ENCODE assay signal across 25 mouse cellular contexts in genomic region chr12:5252569-5252968, GRCm38 (mm10).
DNase-seq lines count a peak whose midpoint lies in the region; ATAC-seq and TF ChIP-seq lines count a peak whose summit lies in the region.
"Had no signal": no experiment of that assay in that cellular context is flagged by ENCODE, and none has a peak within 500 bp of the region (broad histone marks: within the 10 kb centered on the region; RNA-seq: fewer than 3 reads in every experiment).

No protein-coding gene starts in this region.

- 68% methylated on average over 2 of the region's 2 CpGs for WGBS in hindbrain, embryonic 12.5 days
- 66% methylated on average over 2 of the region's 2 CpGs for WGBS in hindbrain, postnatal 0 days
- 69% methylated on average over 2 of the region's 2 CpGs for WGBS in stomach, embryonic 15.5 days
- 84% methylated on average over 2 of the region's 2 CpGs for WGBS in stomach, postnatal 0 days
- 67% methylated on average over 2 of the region's 2 CpGs for WGBS in hindbrain, embryonic 15.5 days

- ATAC-seq in hindbrain, embryonic 12.5 days (ENCODE audit: low FRiP score): no peak
- no peak for ATAC-seq in hindbrain, postnatal 0 days
- no peak for ATAC-seq in stomach, embryonic 15.5 days (ENCODE audit: insufficient read depth, low FRiP score, low read depth)
- ATAC-seq in stomach, postnatal 0 days (ENCODE audit: low FRiP score, low TSS enrichment): no peak
- no peak for ATAC-seq in hindbrain, embryonic 15.5 days (ENCODE audit: low FRiP score, low read depth)
- ATAC-seq: inflammation-experienced regulatory T-cells, adult 6 months had no signal

- no peaks in the 10 kb centered on the region for H3K36me3 ChIP-seq in hindbrain, embryonic 12.5 days
- H3K36me3 ChIP-seq in hindbrain, postnatal 0 days (ENCODE audit: insufficient read depth, low read length): no peaks in the 10 kb centered on the region
- H3K36me3 ChIP-seq in stomach, embryonic 15.5 days: no peaks in the 10 kb centered on the region
- H3K36me3 ChIP-seq in stomach, postnatal 0 days (ENCODE audit: control insufficient read depth, insufficient read depth, low read length): no peaks in the 10 kb centered on the region
- no peaks in the 10 kb centered on the region for H3K36me3 ChIP-seq in hindbrain, embryonic 15.5 days
- H3K36me3 ChIP-seq: embryonic facial prominence, embryonic 15.5 days; heart, embryonic 13.5 days; limb, embryonic 10.5 days; liver, embryonic 15.5 days had no signal

- no peak overlapping the region for H3K9ac ChIP-seq in hindbrain, embryonic 12.5 days
- H3K9ac ChIP-seq in hindbrain, postnatal 0 days (replicated peaks; ENCODE audit: low read length): no peak overlapping the region
- H3K9ac ChIP-seq in stomach, embryonic 15.5 days: no peak overlapping the region
- H3K9ac ChIP-seq in stomach, postnatal 0 days (ENCODE audit: low read length): no peak overlapping the region
- H3K9ac ChIP-seq in hindbrain, embryonic 15.5 days: no peak overlapping the region
- H3K9ac ChIP-seq: embryonic facial prominence, embryonic 15.5 days; heart, embryonic 13.5 days; liver, embryonic 15.5 days had no signal

- TF ChIP-seq CTCF in hindbrain, postnatal 0 days (IDR thresholded peaks at IDR 0.05; ENCODE audit: low read depth): no peak
- TF ChIP-seq CTCF in stomach, postnatal 0 days (IDR thresholded peaks at IDR 0.05; ENCODE audit: low read depth): no peak

- H3K27ac ChIP-seq in hindbrain, embryonic 12.5 days: 0 out of 2 replicates have a peak overlapping the region, but pooled peaks have one; percentile 52
- no peak overlapping the region for H3K27ac ChIP-seq in hindbrain, postnatal 0 days
- H3K27ac ChIP-seq in stomach, embryonic 15.5 days: peak overlapping the region; percentile 78; the same call in 1 of the 2 replicates
- no peak overlapping the region for H3K27ac ChIP-seq in stomach, postnatal 0 days (replicated peaks)
- peak overlapping the region; percentile 72; the same call in 1 of the 2 replicates for H3K27ac ChIP-seq in hindbrain, embryonic 15.5 days (replicated peaks)
- H3K27ac ChIP-seq: embryonic facial prominence, embryonic 15.5 days; heart, embryonic 13.5 days; liver, embryonic 15.5 days had no signal

- TF ChIP-seq EP300 in stomach, postnatal 0 days (optimal IDR thresholded peaks at IDR 0.05): no peak

- no peaks in the 10 kb centered on the region for H3K9me3 ChIP-seq in hindbrain, embryonic 12.5 days (replicated peaks)
- H3K9me3 ChIP-seq in hindbrain, postnatal 0 days (ENCODE audit: low read length): no peaks in the 10 kb centered on the region
- no peaks in the 10 kb centered on the region for H3K9me3 ChIP-seq in stomach, embryonic 15.5 days
- no peaks in the 10 kb centered on the region for H3K9me3 ChIP-seq in stomach, postnatal 0 days (ENCODE audit: control insufficient read depth, low read length)
- H3K9me3 ChIP-seq in hindbrain, embryonic 15.5 days: no peaks in the 10 kb centered on the region
- H3K9me3 ChIP-seq: embryonic facial prominence, embryonic 15.5 days; heart, embryonic 13.5 days; limb, embryonic 10.5 days; liver, embryonic 15.5 days had no signal

- no peaks in the 10 kb centered on the region for H3K27me3 ChIP-seq in hindbrain, embryonic 12.5 days
- H3K27me3 ChIP-seq in hindbrain, postnatal 0 days (ENCODE audit: insufficient read depth, low read length): no peaks in the 10 kb centered on the region
- no peaks in the 10 kb centered on the region for H3K27me3 ChIP-seq in stomach, embryonic 15.5 days (replicated peaks)
- no peaks in the 10 kb centered on the region for H3K27me3 ChIP-seq in stomach, postnatal 0 days (ENCODE audit: control insufficient read depth, insufficient read depth, low read length)
- H3K27me3 ChIP-seq in hindbrain, embryonic 15.5 days: no peaks in the 10 kb centered on the region
- H3K27me3 ChIP-seq: embryonic facial prominence, embryonic 15.5 days; heart, embryonic 13.5 days; liver, embryonic 15.5 days had no signal

- no peak for DNase-seq in hindbrain, postnatal 0 days (ENCODE audit: low spot score)
- no peak for DNase-seq in stomach, postnatal 0 days (ENCODE audit: low spot score)
- no peak for DNase-seq in frontal cortex, postnatal 25 days (ENCODE audit: low spot score in 2 of 2)
- DNase-seq in embryo, embryonic 10 days (ENCODE audit: low spot score): no peak
- DNase-seq: adrenal gland, postnatal 10 days; cerebellum, adult 8-10 months; cerebellum, postnatal 36 days; gastrocnemius, postnatal 25 days; heart, adult 18-20 months; heart, postnatal 14 days; kidney, adult 18-20 months; kidney, postnatal 4 days; liver; lung, postnatal 4 days; right cerebral cortex, postnatal 4 days; thymus, adult 18-20 months; thymus, postnatal 36 days had no signal

- no peak overlapping the region for H3K4me3 ChIP-seq in hindbrain, embryonic 12.5 days
- H3K4me3 ChIP-seq in hindbrain, postnatal 0 days (ENCODE audit: low read length): no peak overlapping the region
- no peak overlapping the region for H3K4me3 ChIP-seq in stomach, embryonic 15.5 days (replicated peaks)
- no peak overlapping the region for H3K4me3 ChIP-seq in stomach, postnatal 0 days (ENCODE audit: low read depth, low read length)
- no peak overlapping the region for H3K4me3 ChIP-seq in hindbrain, embryonic 15.5 days
- H3K4me3 ChIP-seq: embryonic facial prominence, embryonic 15.5 days; heart, embryonic 13.5 days; limb, embryonic 10.5 days; liver, embryonic 15.5 days had no signal

- peaks cover 59% of the 10 kb centered on the region for H3K4me1 ChIP-seq in hindbrain, embryonic 12.5 days
- peaks cover 31% of the 10 kb centered on the region; the same call in 1 of the 2 replicates for H3K4me1 ChIP-seq in hindbrain, postnatal 0 days (ENCODE audit: insufficient read depth, low read length)
- peaks cover 13% of the 10 kb centered on the region; the same call in 1 of the 2 replicates for H3K4me1 ChIP-seq in stomach, embryonic 15.5 days
- H3K4me1 ChIP-seq in stomach, postnatal 0 days (replicated peaks; ENCODE audit: control insufficient read depth, insufficient read depth): no peaks in the 10 kb centered on the region; the same call in 1 of the 2 replicates
- H3K4me1 ChIP-seq in hindbrain, embryonic 15.5 days (replicated peaks): peaks cover 41% of the 10 kb centered on the region
- H3K4me1 ChIP-seq: liver, embryonic 15.5 days had no signal

- no peak overlapping the region for H3K4me2 ChIP-seq in hindbrain, embryonic 12.5 days (replicated peaks)
- H3K4me2 ChIP-seq in hindbrain, postnatal 0 days (ENCODE audit: low read depth, low read length): no peak overlapping the region
- H3K4me2 ChIP-seq in stomach, embryonic 15.5 days: no peak overlapping the region
- no peak overlapping the region for H3K4me2 ChIP-seq in stomach, postnatal 0 days (replicated peaks; ENCODE audit: low read depth)
- no peak overlapping the region for H3K4me2 ChIP-seq in hindbrain, embryonic 15.5 days
- H3K4me2 ChIP-seq: embryonic facial prominence, embryonic 15.5 days; heart, embryonic 13.5 days; liver, embryonic 15.5 days had no signal

Comparison
In these comparisons a context has a peak if more than half of its experiments do, and no peak if none do; other contexts are left out.
1. H3K27ac ChIP-seq: peak in hindbrain, embryonic 12.5 days (single experiment), stomach, embryonic 15.5 days (single experiment) and hindbrain, embryonic 15.5 days (single experiment); none in hindbrain, postnatal 0 days (single experiment) and stomach, postnatal 0 days (single experiment).